Mouse (Mus musculus) layer of hippocampus, adult 8-10 months (tissue): ENCODE results near the gene Kirrel3. TPM values are rescaled to one million over a fixed set of nuclear protein-coding genes. Genes with fewer than 3 reads are reported as not detected.

ENCODE experiments used
- DNase-seq, 2 experiments: peaks; one replicate each; pipeline ENCODE4 v3.0.0; 2022; ENCODE audit warnings: low spot score in 2 of 2
- total RNA-seq, 4 experiments: library from RNA; stranded (reverse); gene quantifications; 2 replicates each; pipeline ENCODE4 v1.2.4; 2022

Kirrel3 gene
- total RNA-seq, 4 experiments from 2014 or later = 49.7 to 55.4 (median 53.9) TPM

- DNase-seq = no peak
These were observed 565.2 kb downstream of the Kirrel3 start for GRCm38 (mm10) chr9:35050701-35051454.

GRCm38 (mm10) chr9:35051666-35052065 is 566.0 kb downstream of the Kirrel3 start:
- no peak for DNase-seq

- DNase-seq = no peak
These were observed 567.0 kb downstream of the Kirrel3 start for GRCm38 (mm10) chr9:35052671-35053070.

- no peak for DNase-seq
These were observed 567.4 kb downstream of the Kirrel3 start for GRCm38 (mm10) chr9:35053081-35053480.

- no peak for DNase-seq
These were observed 568.0 kb downstream of the Kirrel3 start for GRCm38 (mm10) chr9:35053669-35054068.

GRCm38 (mm10) chr9:35055528-35056330 is 570.0 kb downstream of the Kirrel3 start:
- DNase-seq = no peak

GRCm38 (mm10) chr9:35056611-35057010 is 570.9 kb downstream of the Kirrel3 start:
- no peak for DNase-seq

GRCm38 (mm10) chr9:35057631-35058030 is 571.9 kb downstream of the Kirrel3 start:
- no peak for DNase-seq

GRCm38 (mm10) chr9:35058186-35058585 is 572.5 kb downstream of the Kirrel3 start:
- no peak for DNase-seq

GRCm38 (mm10) chr9:35058596-35059354 is 573.1 kb downstream of the Kirrel3 start:
- DNase-seq = no peak

GRCm38 (mm10) chr9:35059881-35060280 is 574.2 kb downstream of the Kirrel3 start:
- DNase-seq = no peak

- DNase-seq = no peak
These were observed 575.8 kb downstream of the Kirrel3 start for GRCm38 (mm10) chr9:35061446-35061845.
